Mouse (Mus musculus) spleen, postnatal 0 days (tissue): Measurements from ENCODE around the gene Ehbp1l1. TPM values are rescaled to one million over a fixed set of nuclear protein-coding genes. Genes with fewer than 3 reads are reported as not detected.

Source experiments
- polyA plus RNA-seq: library from polyadenylated mRNA; unstranded; fragments of >200 nt; fragmentation: Nextera tagmentation; extraction: Ambion mirVana; gene quantifications from 2 replicates; pipeline ENCODE4 v1.2.1, GENCODE M21; 2015

The Ehbp1l1 gene
- polyA plus RNA-seq: 101 and 113 TPM in 2 replicates

GRCm38 (mm10) chr19:5725767-5726515, at the start of gene Ehbp1l1:
Gene Ehbp1l1, minus strand, starts transcription at chr19:5726317.

GRCm38 (mm10) chr19:5770925-5771860, 45.1 kb upstream of the Ehbp1l1 start, which contains the start of gene Scyl1:
Gene Scyl1, minus strand, starts transcription at chr19:5771419.

GRCm38 (mm10) chr19:5740320-5741317, 14.5 kb upstream of the Ehbp1l1 start, which contains the start of gene Ltbp3:
Gene Ltbp3, plus strand, starts transcription at chr19:5740904.

GRCm38 (mm10) chr19:5729444-5729815, 3.3 kb upstream of the Ehbp1l1 start, which contains the start of gene Fam89b:
Gene Fam89b, minus strand, starts transcription at chr19:5729653.

GRCm38 (mm10) chr19:5704163-5704800, 21.8 kb downstream of the Ehbp1l1 start, which contains the start of gene Kcnk7:
Gene Kcnk7, plus strand, starts transcription at chr19:5704367.

GRCm38 (mm10) chr19:5688200-5689087, 37.7 kb downstream of the Ehbp1l1 start, which contains the start of the genes Map3k11 and Pcnx3:
Gene Map3k11, plus strand, starts transcription at chr19:5688742.
Gene Pcnx3, minus strand, starts transcription at chr19:5688908.

GRCm38 (mm10) chr19:5662981-5663913, 62.9 kb downstream of the Ehbp1l1 start, which contains the start of gene Sipa1:
Gene Sipa1, minus strand, starts transcription at chr19:5663707.

Other genes with a start within 250 kb of the Ehbp1l1 start
- 19.9 and 21.2 TPM in 2 replicates for gene Mus81, start 237.9 kb downstream of the Ehbp1l1 start, polyA plus RNA-seq
- 1,515 and 1,595 TPM in 2 replicates for gene Cfl1, start 235.9 kb downstream of the Ehbp1l1 start, polyA plus RNA-seq
- 0.19 and 0.21 TPM in 2 replicates for gene 1700020D05Rik, start 222.5 kb downstream of the Ehbp1l1 start, polyA plus RNA-seq
- gene Snx32, start 215.8 kb downstream of the Ehbp1l1 start, polyA plus RNA-seq: 7.8 and 7.9 TPM in 2 replicates
- gene Ovol1, start 165.7 kb downstream of the Ehbp1l1 start, polyA plus RNA-seq: 0.07 TPM in 1 of 2 replicates, not detected in the other
- 4.7 and 5.9 TPM in 2 replicates for gene Ap5b1, start 158.3 kb downstream of the Ehbp1l1 start, polyA plus RNA-seq
- 154 and 175 TPM in 2 replicates for gene Rnaseh2c, start 124.4 kb downstream of the Ehbp1l1 start, polyA plus RNA-seq
- gene Kat5, start 116.1 kb downstream of the Ehbp1l1 start, polyA plus RNA-seq: 33.2 and 34.5 TPM in 2 replicates
- gene Rela, start 88.8 kb downstream of the Ehbp1l1 start, polyA plus RNA-seq: 30.7 and 35.6 TPM in 2 replicates
- gene Sipa1, start 62.6 kb downstream of the Ehbp1l1 start, polyA plus RNA-seq: 37.1 and 42.1 TPM in 2 replicates
- 13.1 and 15.0 TPM in 2 replicates for gene Map3k11, start 37.6 kb downstream of the Ehbp1l1 start, polyA plus RNA-seq
- gene Pcnx3, start 37.4 kb downstream of the Ehbp1l1 start, polyA plus RNA-seq: 10.6 and 13.9 TPM in 2 replicates
- gene Kcnk7, start 21.9 kb downstream of the Ehbp1l1 start, polyA plus RNA-seq: 1.3 and 1.6 TPM in 2 replicates
- gene Fam89b, start 3.3 kb upstream of the Ehbp1l1 start, polyA plus RNA-seq: 66.1 and 67.9 TPM in 2 replicates
- gene Ltbp3, start 14.6 kb upstream of the Ehbp1l1 start, polyA plus RNA-seq: 13.0 and 19.2 TPM in 2 replicates
- 22.7 and 26.7 TPM in 2 replicates for gene Scyl1, start 45.1 kb upstream of the Ehbp1l1 start, polyA plus RNA-seq
- gene Frmd8, start 149.0 kb upstream of the Ehbp1l1 start, polyA plus RNA-seq: 18.5 and 20.2 TPM in 2 replicates
- 8.4 and 14.3 TPM in 2 replicates for gene Slc25a45, start 151.5 kb upstream of the Ehbp1l1 start, polyA plus RNA-seq
- gene Tigd3, start 167.8 kb upstream of the Ehbp1l1 start, polyA plus RNA-seq: 4.8 and 5.1 TPM in 2 replicates
- gene Dpf2, start 186.7 kb upstream of the Ehbp1l1 start, polyA plus RNA-seq: 55.3 and 62.4 TPM in 2 replicates
- 4.2 and 5.4 TPM in 2 replicates for gene Cdc42ep2, start 198.5 kb upstream of the Ehbp1l1 start, polyA plus RNA-seq
- 61.9 and 69.5 TPM in 2 replicates for gene Pola2, start 237.9 kb upstream of the Ehbp1l1 start, polyA plus RNA-seq